Mouse (Mus musculus): ENCODE data around the gene Ctnnal1. TPM values are rescaled to one million over a fixed set of nuclear protein-coding genes. Genes with fewer than 3 reads are reported as not detected.
A peak's percentile ranks its signal among the peaks of the same experiment; 100 is the strongest.

Ctnnal1 gene
- polyA plus RNA-seq, 1 experiment = 15.5 TPM

GRCm38 (mm10) chr4:56824231-56824630 is 40.8 kb downstream of the Ctnnal1 start:
- Histone ChIP-seq H3K79me2 (ENCODE audit: control insufficient read depth, insufficient read depth) (no peaks in the 10 kb centered on the region), H3K36me3 (ENCODE audit: control insufficient read depth, insufficient read depth) (peaks cover 44% of the 10 kb centered on the region), H3ac (ENCODE audit: control insufficient read depth, insufficient read length, low read depth) (no peak overlapping the region), H3K79me3 (ENCODE audit: low read depth) (no peaks in the 10 kb centered on the region), H3K4me3 (ENCODE audit: insufficient read depth, poor library complexity, severe bottlenecking) (no peak overlapping the region), H3K27me3 (ENCODE audit: control insufficient read depth, insufficient read depth, insufficient read length) (no peaks in the 10 kb centered on the region)
- TF ChIP-seq USF1 (IDR thresholded peaks at IDR 0.05; ENCODE audit: low read depth) = no peak
- TF ChIP-seq FOSL1 (IDR thresholded peaks at IDR 0.05; ENCODE audit: insufficient read depth, low read length, poor library complexity, severe bottlenecking) = no peak
- TF ChIP-seq MYOD1 (IDR thresholded peaks at IDR 0.05; ENCODE audit: control insufficient read depth, insufficient read length, low read depth) = no peak
- TF ChIP-seq CEBPB (IDR thresholded peaks at IDR 0.05; ENCODE audit: low read depth) = peak; percentile 18

GRCm38 (mm10) chr4:56820017-56820550 is 44.9 kb downstream of the Ctnnal1 start:
- H3K79me2 ChIP-seq (ENCODE audit: control insufficient read depth, insufficient read depth) = no peaks in the 10 kb centered on the region

GRCm38 (mm10) chr4:56815131-56815530 is 49.9 kb downstream of the Ctnnal1 start:
- no peaks in the 10 kb centered on the region for H3K27me3 ChIP-seq (ENCODE audit: control insufficient read depth, insufficient read depth, insufficient read length)
- H3ac ChIP-seq (ENCODE audit: control insufficient read depth, insufficient read length, low read depth) = no peak overlapping the region
- H3K79me3 ChIP-seq (ENCODE audit: low read depth) = no peaks in the 10 kb centered on the region
- TF ChIP-seq CEBPB (IDR thresholded peaks at IDR 0.05; ENCODE audit: low read depth) = no peak
- no peak for TF ChIP-seq MYOD1 (IDR thresholded peaks at IDR 0.05; ENCODE audit: control insufficient read depth, insufficient read length, low read depth)
- no peaks in the 10 kb centered on the region for H3K79me2 ChIP-seq (ENCODE audit: control insufficient read depth, insufficient read depth)
- H3K4me3 ChIP-seq (ENCODE audit: insufficient read depth, poor library complexity, severe bottlenecking) = no peak overlapping the region
- H3K36me3 ChIP-seq (ENCODE audit: control insufficient read depth, insufficient read depth) = peaks cover 44% of the 10 kb centered on the region

More at GRCm38 (mm10) chr4:56820017-56820550, 44.9 kb downstream of the Ctnnal1 start:
- no peaks in the 10 kb centered on the region for H3K79me3 ChIP-seq (ENCODE audit: low read depth)
- peaks cover 26% of the 10 kb centered on the region for H3K36me3 ChIP-seq (ENCODE audit: control insufficient read depth, insufficient read depth)
- H3K4me3 ChIP-seq (ENCODE audit: insufficient read depth, poor library complexity, severe bottlenecking) = no peak overlapping the region
- H3ac ChIP-seq (ENCODE audit: control insufficient read depth, insufficient read length, low read depth) = no peak overlapping the region
- no peak for TF ChIP-seq FOSL1 (IDR thresholded peaks at IDR 0.05; ENCODE audit: insufficient read depth, low read length, poor library complexity, severe bottlenecking)
- TF ChIP-seq CEBPB (IDR thresholded peaks at IDR 0.05; ENCODE audit: low read depth) = no peak
- no peak for TF ChIP-seq MYOG (IDR thresholded peaks at IDR 0.05; ENCODE audit: control insufficient read depth, extremely low read depth, insufficient read length)
- TF ChIP-seq MYOD1 (IDR thresholded peaks at IDR 0.05; ENCODE audit: control insufficient read depth, insufficient read length, low read depth) = no peak
- no peak for TF ChIP-seq USF1 (IDR thresholded peaks at IDR 0.05; ENCODE audit: low read depth)
- no peak for TF ChIP-seq MAX (IDR thresholded peaks at IDR 0.05)
- TF ChIP-seq CTCF (IDR thresholded peaks at IDR 0.05; ENCODE audit: control insufficient read depth, insufficient read depth, insufficient read length) = no peak
- no peaks in the 10 kb centered on the region for H3K27me3 ChIP-seq (ENCODE audit: control insufficient read depth, insufficient read depth, insufficient read length)

GRCm38 (mm10) chr4:56812096-56812495 is 52.9 kb downstream of the Ctnnal1 start:
- Histone ChIP-seq H3K4me3 (ENCODE audit: insufficient read depth, poor library complexity, severe bottlenecking) (no peak overlapping the region), H3ac (ENCODE audit: control insufficient read depth, insufficient read length, low read depth) (no peak overlapping the region), H3K79me2 (ENCODE audit: control insufficient read depth, insufficient read depth) (no peaks in the 10 kb centered on the region), H3K79me3 (ENCODE audit: low read depth) (no peaks in the 10 kb centered on the region), H3K36me3 (ENCODE audit: control insufficient read depth, insufficient read depth) (peaks cover 46% of the 10 kb centered on the region), H3K27me3 (ENCODE audit: control insufficient read depth, insufficient read depth, insufficient read length) (no peaks in the 10 kb centered on the region)
- TF ChIP-seq CEBPB (IDR thresholded peaks at IDR 0.05; ENCODE audit: low read depth) (no peak), MAX (IDR thresholded peaks at IDR 0.05) (no peak), MYOD1 (IDR thresholded peaks at IDR 0.05; ENCODE audit: control insufficient read depth, insufficient read length, low read depth) (no peak), FOSL1 (IDR thresholded peaks at IDR 0.05; ENCODE audit: insufficient read depth, low read length, poor library complexity, severe bottlenecking) (no peak), MYOG (IDR thresholded peaks at IDR 0.05; ENCODE audit: control insufficient read depth, extremely low read depth, insufficient read length) (no peak), USF1 (IDR thresholded peaks at IDR 0.05; ENCODE audit: low read depth) (no peak), CTCF (IDR thresholded peaks at IDR 0.05; ENCODE audit: control insufficient read depth, insufficient read depth, insufficient read length) (no peak)

- H3K36me3 ChIP-seq (ENCODE audit: control insufficient read depth, insufficient read depth) = peaks cover 50% of the 10 kb centered on the region
- no peaks in the 10 kb centered on the region for H3K79me3 ChIP-seq (ENCODE audit: low read depth)
- TF ChIP-seq CEBPB (IDR thresholded peaks at IDR 0.05; ENCODE audit: low read depth) = no peak
- TF ChIP-seq CTCF (IDR thresholded peaks at IDR 0.05; ENCODE audit: control insufficient read depth, insufficient read depth, insufficient read length) = no peak
- TF ChIP-seq USF1 (IDR thresholded peaks at IDR 0.05; ENCODE audit: low read depth) = no peak
- no peak for TF ChIP-seq MYOG (IDR thresholded peaks at IDR 0.05; ENCODE audit: control insufficient read depth, extremely low read depth, insufficient read length)
- TF ChIP-seq FOSL1 (IDR thresholded peaks at IDR 0.05; ENCODE audit: insufficient read depth, low read length, poor library complexity, severe bottlenecking) = no peak
- TF ChIP-seq MAX (IDR thresholded peaks at IDR 0.05) = no peak
- TF ChIP-seq MYOD1 (IDR thresholded peaks at IDR 0.05; ENCODE audit: control insufficient read depth, insufficient read length, low read depth) = no peak
- H3K27me3 ChIP-seq (ENCODE audit: control insufficient read depth, insufficient read depth, insufficient read length) = no peaks in the 10 kb centered on the region
- H3ac ChIP-seq (ENCODE audit: control insufficient read depth, insufficient read length, low read depth) = no peak overlapping the region
- H3K79me2 ChIP-seq (ENCODE audit: control insufficient read depth, insufficient read depth) = no peaks in the 10 kb centered on the region
- no peak overlapping the region for H3K4me3 ChIP-seq (ENCODE audit: insufficient read depth, poor library complexity, severe bottlenecking)
These were observed 53.3 kb downstream of the Ctnnal1 start for GRCm38 (mm10) chr4:56811642-56812041.

GRCm38 (mm10) chr4:56809050-56809449 is 55.9 kb downstream of the Ctnnal1 start:
- Histone ChIP-seq H3K4me3 (ENCODE audit: insufficient read depth, poor library complexity, severe bottlenecking) (no peak overlapping the region), H3ac (ENCODE audit: control insufficient read depth, insufficient read length, low read depth) (no peak overlapping the region), H3K79me3 (ENCODE audit: low read depth) (peaks cover 2% of the 10 kb centered on the region), H3K79me2 (ENCODE audit: control insufficient read depth, insufficient read depth) (no peaks in the 10 kb centered on the region), H3K36me3 (ENCODE audit: control insufficient read depth, insufficient read depth) (peaks cover 60% of the 10 kb centered on the region), H3K27me3 (ENCODE audit: control insufficient read depth, insufficient read depth, insufficient read length) (no peaks in the 10 kb centered on the region)
- TF ChIP-seq MAX (IDR thresholded peaks at IDR 0.05) (no peak), MYOG (IDR thresholded peaks at IDR 0.05; ENCODE audit: control insufficient read depth, extremely low read depth, insufficient read length) (no peak), CTCF (IDR thresholded peaks at IDR 0.05; ENCODE audit: control insufficient read depth, insufficient read depth, insufficient read length) (no peak), USF1 (IDR thresholded peaks at IDR 0.05; ENCODE audit: low read depth) (no peak), FOSL1 (IDR thresholded peaks at IDR 0.05; ENCODE audit: insufficient read depth, low read length, poor library complexity, severe bottlenecking) (no peak), MYOD1 (IDR thresholded peaks at IDR 0.05; ENCODE audit: control insufficient read depth, insufficient read length, low read depth) (no peak), CEBPB (IDR thresholded peaks at IDR 0.05; ENCODE audit: low read depth) (no peak)
